Mouse (Mus musculus) hindbrain, embryonic 12.5 days (tissue): Measurements from ENCODE around the gene Tnrc6c. TPM values are rescaled to one million over a fixed set of nuclear protein-coding genes. Genes with fewer than 3 reads are reported as not detected.

Experiments
- ATAC-seq: fragments of 200-750 bp; cut with Nextera tagmentation; 2 replicates; pipeline ENCODE4 v1.8.0; 2017; ENCODE audit warnings: moderate TSS enrichment; ENCODE audit not compliant: low FRiP score
- H3K27ac ChIP-seq: fragments of 300-500 bp; sonication (generic); 2 replicates; pipeline ENCODE4 v1.5.1; 2016; ENCODE audit warnings: mild to moderate bottlenecking
- H3K27me3 ChIP-seq: fragments of 300-500 bp; sonication (generic); 2 replicates; pipeline ENCODE4 v1.6.1; 2016; ENCODE audit warnings: mild to moderate bottlenecking
- H3K36me3 ChIP-seq: fragments of 300-500 bp; sonication (generic); 2 replicates; pipeline ENCODE4 v1.6.1; 2016; ENCODE audit warnings: mild to moderate bottlenecking
- H3K4me1 ChIP-seq: fragments of 300-500 bp; sonication (generic); 2 replicates; pipeline ENCODE4 v1.6.1; 2016
- H3K4me2 ChIP-seq: fragments of 300-500 bp; sonication (generic); replicated peaks from 2 replicates; pipeline ENCODE4 v1.6.1; 2016; ENCODE audit warnings: mild to moderate bottlenecking
- H3K4me3 ChIP-seq: fragments of 300-500 bp; sonication (generic); 2 replicates; pipeline ENCODE4 v1.5.1; 2016; ENCODE audit warnings: mild to moderate bottlenecking
- H3K9ac ChIP-seq: fragments of 300-500 bp; sonication (generic); 2 replicates; pipeline ENCODE4 v1.6.1; 2016; ENCODE audit warnings: mild to moderate bottlenecking, moderate library complexity
- H3K9me3 ChIP-seq: fragments of 300-500 bp; sonication (generic); replicated peaks from 2 replicates; pipeline ENCODE4 v1.6.1; 2016; ENCODE audit warnings: mild to moderate bottlenecking
- WGBS: fragments of 180-500 bp; shearing (Covaris S2); methylation state at CpG from one replicate; pipeline ENCODE4 v1.1.7; 2016; 5-methylcytosine and 5-hydroxymethylcytosine counted together
- polyA plus RNA-seq: library from polyadenylated mRNA; unstranded; fragments of >200 nt; fragmentation: Nextera tagmentation; extraction: Ambion mirVana; gene quantifications from 2 replicates; pipeline ENCODE4 v1.2.1, GENCODE M21; 2016

Gene Tnrc6c
- polyA plus RNA-seq, 1 experiment from 2014 or later = 28.3 TPM

DNA sequence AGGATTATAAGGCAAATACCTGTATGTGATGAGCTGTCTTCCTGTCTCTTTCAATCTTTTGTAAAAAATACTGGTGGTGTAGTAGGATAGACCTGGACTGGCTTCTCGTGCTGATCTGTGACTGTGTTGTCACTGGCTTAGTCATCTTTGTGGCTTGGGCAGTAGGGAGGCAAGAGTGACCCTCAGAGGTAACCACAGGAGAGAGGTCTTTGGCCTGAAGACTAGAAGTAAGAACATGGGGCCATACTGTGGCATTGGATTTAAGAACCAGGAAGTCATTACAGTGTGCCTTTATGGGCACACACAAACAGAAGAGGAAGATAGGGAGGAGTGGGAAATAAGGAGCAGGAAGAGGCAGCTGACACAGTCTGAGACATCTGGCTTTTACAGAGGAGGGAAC is 58.0 kb downstream of the Tnrc6c start:
- Histone ChIP-seq H3K9me3 (no peaks in the 10 kb centered on the region), H3K4me1 (peaks cover 3% of the 10 kb centered on the region; the same call in 1 of the 2 replicates), H3K27me3 (no peaks in the 10 kb centered on the region), H3K27ac (no peak overlapping the region), H3K36me3 (peaks cover 38% of the 10 kb centered on the region), H3K4me3 (no peak overlapping the region), H3K4me2 (no peak overlapping the region), H3K9ac (no peak overlapping the region)
- 91% methylated on average over 1 of the region's 1 CpGs for WGBS
- ATAC-seq = no peak

DNA sequence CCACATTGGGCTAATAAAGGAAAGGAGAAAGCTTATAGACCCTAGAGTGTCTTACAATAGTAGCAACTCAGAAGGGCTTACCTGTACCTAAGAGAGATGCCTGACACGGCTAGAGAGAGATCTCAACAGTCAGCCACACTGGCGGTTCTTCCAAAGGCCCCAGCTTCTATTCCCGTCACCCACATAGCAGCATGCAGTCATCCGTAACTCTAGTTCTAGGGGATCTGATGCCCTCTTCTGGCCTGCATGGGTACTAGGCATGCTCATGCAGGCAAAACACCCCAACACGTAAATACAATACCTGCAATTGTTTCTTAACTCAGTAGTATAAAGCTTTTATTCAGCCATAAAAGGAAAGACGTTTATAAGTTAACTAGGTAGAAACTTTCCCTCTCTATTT is 59.3 kb downstream of the Tnrc6c start:
- Histone ChIP-seq H3K36me3 (peaks cover 48% of the 10 kb centered on the region), H3K9me3 (0 out of 2 replicates have a peak, but pooled peaks cover 3% of the 10 kb centered on the region), H3K4me2 (no peak overlapping the region), H3K27ac (no peak overlapping the region), H3K9ac (no peak overlapping the region), H3K27me3 (no peaks in the 10 kb centered on the region), H3K4me1 (peaks cover 3% of the 10 kb centered on the region; the same call in 1 of the 2 replicates), H3K4me3 (no peak overlapping the region)
- no peak for ATAC-seq
- 94% methylated on average over 6 of the region's 6 CpGs for whole genome bisulfite sequencing

DNA sequence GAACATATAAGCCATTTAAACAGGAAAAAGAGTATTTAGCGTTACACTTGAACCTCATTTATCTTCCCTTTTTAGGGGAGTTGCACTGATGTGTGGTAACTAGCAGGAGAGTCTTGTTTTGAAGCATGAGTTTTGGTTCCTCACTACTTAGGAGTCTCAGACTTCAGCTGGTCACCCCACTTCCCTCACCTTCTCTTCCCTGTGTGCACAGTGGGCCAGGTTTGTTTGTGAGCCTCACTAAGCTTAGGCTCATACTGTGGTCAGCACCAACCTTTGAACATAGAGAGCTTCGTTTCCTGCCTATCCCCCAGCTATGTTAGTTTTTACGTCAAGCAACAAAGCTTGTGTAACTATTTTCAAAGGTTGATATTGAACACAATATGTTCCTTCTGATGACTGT is 64.7 kb downstream of the Tnrc6c start:
- Histone ChIP-seq H3K9ac (no peak overlapping the region), H3K9me3 (0 out of 2 replicates have a peak, but pooled peaks cover 3% of the 10 kb centered on the region), H3K4me2 (no peak overlapping the region), H3K27me3 (no peaks in the 10 kb centered on the region), H3K4me1 (no peaks in the 10 kb centered on the region), H3K27ac (no peak overlapping the region), H3K4me3 (no peak overlapping the region), H3K36me3 (peaks cover 86% of the 10 kb centered on the region)
- ATAC-seq = no peak
- WGBS = 96% methylated on average over 3 of the region's 3 CpGs

DNA sequence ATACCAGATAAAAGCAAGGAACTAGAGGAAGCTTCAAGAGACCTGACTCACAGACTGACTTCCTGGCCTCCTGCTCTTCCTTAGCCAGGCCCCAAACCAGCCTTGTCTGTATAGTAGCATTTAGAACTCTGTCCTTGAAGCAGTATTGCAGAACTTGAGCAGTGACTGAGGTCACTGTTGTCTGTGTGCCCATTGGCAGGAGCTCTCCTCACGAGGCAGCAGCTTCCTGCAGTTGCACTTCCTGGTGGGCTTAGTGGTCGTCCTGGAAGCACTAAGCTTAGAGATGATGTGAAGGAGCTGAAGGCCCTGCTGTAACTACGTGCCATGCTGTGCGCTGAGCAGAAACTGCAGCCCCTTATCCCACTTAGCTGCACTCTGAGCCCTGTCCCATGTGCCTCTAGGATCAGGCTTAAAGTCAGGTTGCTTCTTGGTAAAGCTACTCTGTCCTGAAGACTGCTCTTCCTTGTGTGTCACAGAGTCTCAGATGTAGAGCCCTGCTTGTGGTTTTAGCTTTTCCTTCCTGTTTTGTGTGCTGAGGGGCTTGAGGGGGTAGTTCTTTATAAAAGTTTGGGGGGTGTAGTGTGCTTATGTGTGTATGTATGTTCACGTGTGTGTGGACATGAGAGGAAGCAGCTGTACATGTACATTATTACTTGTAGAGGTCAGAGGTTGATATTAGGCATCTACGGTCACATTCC is 70.7 kb downstream of the Tnrc6c start:
- Histone ChIP-seq H3K27ac (no peak overlapping the region), H3K27me3 (no peaks in the 10 kb centered on the region), H3K9me3 (no peaks in the 10 kb centered on the region), H3K4me2 (no peak overlapping the region), H3K9ac (no peak overlapping the region), H3K4me3 (no peak overlapping the region), H3K36me3 (peaks cover 56% of the 10 kb centered on the region), H3K4me1 (peaks cover 4% of the 10 kb centered on the region; the same call in 1 of the 2 replicates)
- WGBS = 88% methylated on average over 6 of the region's 6 CpGs
- ATAC-seq = no peak

DNA sequence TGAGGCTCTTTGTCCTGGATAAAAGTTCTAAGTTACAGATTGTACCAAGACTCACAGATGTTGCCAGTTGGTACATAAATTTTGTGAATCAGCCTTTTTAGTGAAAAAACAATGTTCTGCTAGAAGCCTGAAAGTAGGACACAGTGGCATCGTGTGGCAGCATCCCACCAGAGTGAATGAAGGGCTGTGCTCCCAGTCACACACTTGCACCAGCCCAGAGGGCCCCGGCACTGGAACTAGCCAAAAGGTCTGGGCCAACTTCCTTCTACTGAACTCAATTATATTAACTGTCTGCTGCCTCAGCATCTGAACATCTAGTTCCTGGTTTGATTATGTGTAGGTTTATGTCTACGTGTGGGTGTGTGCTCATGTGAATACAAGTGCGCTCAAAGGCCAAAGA is 72.9 kb downstream of the Tnrc6c start:
- no peak overlapping the region for H3K4me2 ChIP-seq
- H3K27ac ChIP-seq = no peak overlapping the region
- peaks cover 35% of the 10 kb centered on the region for H3K36me3 ChIP-seq
- H3K9me3 ChIP-seq = no peaks in the 10 kb centered on the region
- no peak for ATAC-seq
- no peak overlapping the region for H3K4me3 ChIP-seq
- H3K27me3 ChIP-seq = no peaks in the 10 kb centered on the region
- peaks cover 4% of the 10 kb centered on the region; the same call in 1 of the 2 replicates for H3K4me1 ChIP-seq
- WGBS = 97% methylated on average over 4 of the region's 4 CpGs
- H3K9ac ChIP-seq = no peak overlapping the region

DNA sequence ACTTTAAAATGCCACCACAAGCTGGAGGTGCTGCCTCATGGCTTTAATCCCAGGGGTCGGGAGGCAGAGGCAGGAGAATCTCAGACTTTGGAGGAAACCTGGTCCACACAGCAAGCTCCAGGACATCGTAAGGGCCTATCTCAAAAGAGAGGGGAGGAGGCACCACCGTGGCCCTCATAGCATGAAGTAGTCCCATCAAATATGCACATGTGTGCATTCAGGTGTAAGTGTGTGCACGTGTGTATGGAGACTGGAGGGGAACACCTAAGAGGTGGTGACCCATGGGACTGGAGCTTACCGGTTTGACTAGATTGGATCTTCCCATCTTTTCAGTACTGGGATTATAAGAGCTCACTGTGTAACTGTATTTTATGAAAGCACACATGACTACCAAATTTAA is 74.2 kb downstream of the Tnrc6c start:
- H3K9me3 ChIP-seq = no peaks in the 10 kb centered on the region
- no peak overlapping the region for H3K27ac ChIP-seq
- H3K36me3 ChIP-seq = peaks cover 32% of the 10 kb centered on the region
- no peaks in the 10 kb centered on the region for H3K27me3 ChIP-seq
- H3K4me2 ChIP-seq = no peak overlapping the region
- peaks cover 4% of the 10 kb centered on the region; the same call in 1 of the 2 replicates for H3K4me1 ChIP-seq
- 91% methylated on average over 5 of the region's 5 CpGs for WGBS
- H3K9ac ChIP-seq = no peak overlapping the region
- no peak overlapping the region for H3K4me3 ChIP-seq
- no peak for ATAC-seq

DNA sequence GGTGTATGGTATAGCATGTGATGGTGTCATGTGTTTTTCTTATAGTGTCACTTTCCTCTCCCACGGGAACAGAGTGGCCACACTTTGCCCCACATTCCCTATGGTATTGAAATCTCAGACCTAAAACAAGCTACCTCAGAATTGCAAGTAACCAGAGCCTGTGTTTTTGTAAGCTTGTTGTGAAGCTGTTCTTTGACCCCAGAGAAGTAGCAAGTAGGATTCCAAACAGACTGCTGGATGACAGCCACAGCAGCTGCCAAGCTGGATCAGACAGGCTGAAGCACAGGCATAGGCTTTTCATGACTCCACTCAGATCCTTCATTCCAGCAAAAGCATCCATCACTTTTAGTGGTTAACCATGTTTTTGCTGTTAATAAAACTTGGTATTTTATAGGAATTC is 74.8 kb downstream of the Tnrc6c start:
- Histone ChIP-seq H3K4me1 (peaks cover 4% of the 10 kb centered on the region; the same call in 1 of the 2 replicates), H3K9ac (no peak overlapping the region), H3K4me2 (no peak overlapping the region), H3K4me3 (no peak overlapping the region), H3K27me3 (no peaks in the 10 kb centered on the region), H3K36me3 (peaks cover 32% of the 10 kb centered on the region), H3K27ac (no peak overlapping the region), H3K9me3 (no peaks in the 10 kb centered on the region)
- WGBS = 65% methylated on average over 1 of the region's 1 CpGs
- ATAC-seq = no peak

DNA sequence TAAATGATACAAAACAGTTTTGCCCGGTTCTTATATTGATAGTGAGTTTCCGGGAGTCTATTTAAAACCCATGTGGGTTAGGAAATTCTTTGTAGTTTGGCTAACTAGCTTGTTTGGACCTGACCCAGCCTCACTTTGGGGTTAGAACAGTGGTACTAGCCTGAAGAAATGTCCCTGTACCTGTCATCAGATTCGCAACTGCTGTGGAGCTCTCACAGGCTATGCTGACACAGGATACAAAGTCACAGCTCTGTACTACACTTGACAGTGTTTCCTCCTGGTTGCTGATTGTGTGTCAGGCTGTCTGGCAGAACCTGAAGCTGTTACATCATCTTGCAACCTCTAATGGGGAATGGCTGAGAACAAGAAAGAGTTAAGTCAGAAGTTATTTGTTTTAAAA is 75.3 kb downstream of the Tnrc6c start:
- no peak overlapping the region for H3K27ac ChIP-seq
- no peak for ATAC-seq
- WGBS = 92% methylated on average over 3 of the region's 3 CpGs

DNA sequence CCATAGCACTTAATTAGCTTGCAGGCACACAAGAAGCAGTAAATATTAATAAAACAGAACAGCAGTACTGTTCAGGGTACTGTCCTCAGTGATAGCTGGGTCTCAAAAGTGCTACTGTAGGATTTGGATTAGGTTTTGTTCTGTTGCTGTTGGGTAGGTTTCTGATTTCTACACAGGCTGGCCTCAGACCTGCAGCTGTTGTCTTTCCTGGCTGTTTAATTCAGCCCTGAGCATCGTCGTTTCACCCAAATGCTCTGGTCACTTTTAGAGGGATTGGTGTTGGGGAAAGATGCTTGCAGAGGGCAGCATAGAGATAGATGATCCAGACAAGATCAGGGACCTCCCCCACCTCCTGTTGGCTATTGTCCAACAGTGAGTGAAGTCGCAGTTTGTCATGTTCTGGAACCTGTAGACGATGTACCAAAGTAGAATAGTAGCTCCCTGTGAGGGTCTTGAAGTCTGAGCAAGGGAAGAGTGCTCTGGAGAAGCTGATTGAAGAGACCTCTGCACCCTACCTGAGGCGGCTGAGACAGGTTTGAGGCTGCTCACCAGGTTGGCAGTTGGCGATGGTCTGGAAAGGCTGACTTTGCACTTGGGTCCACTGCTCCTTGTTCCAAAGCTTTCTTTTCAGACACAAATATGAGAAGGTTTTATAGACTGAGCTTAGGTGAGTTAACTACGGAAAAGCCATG is 75.9 kb downstream of the Tnrc6c start:
- Histone ChIP-seq H3K9me3 (no peaks in the 10 kb centered on the region), H3K36me3 (peaks cover 26% of the 10 kb centered on the region), H3K4me1 (peaks cover 4% of the 10 kb centered on the region; the same call in 1 of the 2 replicates), H3K9ac (no peak overlapping the region), H3K4me3 (no peak overlapping the region), H3K27ac (no peak overlapping the region), H3K4me2 (no peak overlapping the region), H3K27me3 (no peaks in the 10 kb centered on the region)
- ATAC-seq = no peak
- 85% methylated on average over 7 of the region's 7 CpGs for WGBS

More for the DNA sequence above, 75.3 kb downstream of the Tnrc6c start:
- Histone ChIP-seq H3K27me3 (no peaks in the 10 kb centered on the region), H3K9me3 (no peaks in the 10 kb centered on the region), H3K4me2 (no peak overlapping the region), H3K4me3 (no peak overlapping the region), H3K4me1 (peaks cover 4% of the 10 kb centered on the region; the same call in 1 of the 2 replicates), H3K36me3 (peaks cover 30% of the 10 kb centered on the region), H3K9ac (no peak overlapping the region)

DNA sequence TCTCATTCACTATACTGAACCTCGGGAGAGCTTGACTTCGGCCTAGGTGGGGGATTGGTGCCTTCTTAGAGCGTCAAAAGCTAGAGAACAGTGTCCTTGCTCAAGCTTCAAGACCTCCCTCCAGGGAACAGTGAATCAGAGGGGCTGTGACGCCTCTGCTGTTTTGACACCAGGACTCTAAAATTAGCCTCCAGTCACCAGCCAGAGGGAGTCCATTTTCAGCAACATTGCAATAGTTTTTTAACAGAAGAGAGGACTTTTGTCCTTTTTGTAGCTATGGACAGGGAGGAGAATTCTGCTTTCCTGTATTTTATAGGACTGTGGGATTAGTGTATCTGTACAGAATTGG is 76.4 kb downstream of the Tnrc6c start:
- Histone ChIP-seq H3K27me3 (no peaks in the 10 kb centered on the region), H3K36me3 (peaks cover 28% of the 10 kb centered on the region), H3K4me2 (no peak overlapping the region), H3K9ac (no peak overlapping the region), H3K9me3 (no peaks in the 10 kb centered on the region), H3K27ac (no peak overlapping the region), H3K4me1 (peaks cover 4% of the 10 kb centered on the region; the same call in 1 of the 2 replicates), H3K4me3 (no peak overlapping the region)
- no peak for ATAC-seq
- 80% methylated on average over 4 of the region's 4 CpGs for WGBS

DNA sequence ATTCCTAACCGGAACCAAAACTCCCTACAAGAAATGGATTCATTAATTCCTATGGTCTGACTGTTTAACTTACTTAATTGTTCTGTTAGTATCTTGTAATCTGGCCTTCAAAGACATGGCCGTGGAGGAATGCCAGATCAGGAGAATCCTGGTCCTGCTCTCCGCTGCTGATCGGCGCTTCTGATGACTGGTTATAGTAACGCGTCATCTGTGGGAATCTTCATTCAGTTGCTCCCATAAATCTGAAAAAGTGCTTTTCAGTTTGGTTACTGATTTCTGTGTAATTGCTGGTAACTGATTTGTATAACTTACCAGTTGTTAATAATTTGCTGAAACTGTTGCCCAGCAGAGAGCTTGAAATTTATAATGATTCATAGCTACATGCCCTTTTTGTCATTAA is 77.4 kb downstream of the Tnrc6c start:
- Histone ChIP-seq H3K9me3 (no peaks in the 10 kb centered on the region), H3K36me3 (peaks cover 34% of the 10 kb centered on the region), H3K27ac (no peak overlapping the region), H3K4me1 (peaks cover 4% of the 10 kb centered on the region; the same call in 1 of the 2 replicates), H3K27me3 (no peaks in the 10 kb centered on the region), H3K4me3 (no peak overlapping the region), H3K4me2 (no peak overlapping the region), H3K9ac (no peak overlapping the region)
- 95% methylated on average over 7 of the region's 7 CpGs for WGBS
- ATAC-seq = no peak

DNA sequence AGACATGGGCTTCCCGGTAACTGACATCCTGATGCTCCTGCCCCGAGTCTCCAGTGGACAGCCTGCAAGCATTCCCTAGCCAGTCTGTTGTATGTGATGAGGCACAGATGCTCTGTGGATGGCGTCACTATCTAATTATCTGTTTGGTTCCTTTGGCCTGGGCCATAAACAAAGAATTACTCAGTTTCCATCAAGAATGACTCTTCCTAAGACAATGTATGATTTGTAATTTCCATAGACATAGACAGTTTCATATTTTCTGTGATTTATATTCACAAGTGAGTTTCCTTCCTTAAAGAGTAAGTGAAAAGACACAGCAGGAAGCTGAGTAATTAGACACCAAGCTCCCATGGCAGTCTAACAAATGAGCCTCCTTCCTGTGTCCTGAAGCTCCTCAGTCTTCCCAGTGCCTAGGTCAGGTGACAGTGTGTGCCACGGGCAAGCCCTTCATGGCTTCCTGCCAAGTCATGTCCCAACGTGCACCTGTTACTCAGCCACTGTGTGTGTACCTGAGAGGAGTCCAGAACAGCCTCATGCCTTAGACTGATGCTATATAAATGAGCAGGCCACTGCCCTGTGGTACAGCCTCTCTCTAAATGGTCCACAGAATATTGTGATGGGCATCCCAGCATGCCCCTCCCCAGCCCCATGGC is 82.1 kb downstream of the Tnrc6c start:
- H3K36me3 ChIP-seq = peaks cover 81% of the 10 kb centered on the region
- no peak for ATAC-seq
- H3K4me2 ChIP-seq = no peak overlapping the region
- no peak overlapping the region for H3K9ac ChIP-seq
- H3K4me1 ChIP-seq = no peaks in the 10 kb centered on the region
- WGBS = 78% methylated on average over 5 of the region's 5 CpGs
- H3K9me3 ChIP-seq = no peaks in the 10 kb centered on the region
- no peak overlapping the region for H3K4me3 ChIP-seq
- no peaks in the 10 kb centered on the region for H3K27me3 ChIP-seq
- no peak overlapping the region for H3K27ac ChIP-seq
